Mouse (Mus musculus) hindbrain, embryonic 11.5 days (tissue): ENCODE data around the gene Cdk20. TPM values are rescaled to one million over a fixed set of nuclear protein-coding genes. Genes with fewer than 3 reads are reported as not detected.

Experiments
- ATAC-seq: fragments of 200-750 bp; cut with Nextera tagmentation; 2 replicates; pipeline ENCODE4 v1.8.0; 2017; ENCODE audit warnings: mild to moderate bottlenecking, moderate TSS enrichment, moderate library complexity; ENCODE audit not compliant: low FRiP score
- DNase-seq: peaks from one replicate; pipeline ENCODE4 v3.0.0-alpha.2; 2015; ENCODE audit warnings: low spot score
- H3K27ac ChIP-seq: fragments of 300-500 bp; sonication (generic); 2 replicates; pipeline ENCODE4 v1.5.1; 2014; ENCODE audit warnings: mild to moderate bottlenecking, low read depth, low read length
- H3K27me3 ChIP-seq: fragments of 300-500 bp; sonication (generic); 2 replicates; pipeline ENCODE4 v1.6.1; 2014; ENCODE audit warnings: mild to moderate bottlenecking, low read length, moderate library complexity, mixed read lengths; ENCODE audit not compliant: control insufficient read depth, insufficient read depth
- H3K36me3 ChIP-seq: fragments of 300-500 bp; sonication (generic); 2 replicates; pipeline ENCODE4 v1.6.1; 2014; ENCODE audit warnings: mild to moderate bottlenecking, low read length, moderate library complexity, mixed read lengths; ENCODE audit not compliant: control insufficient read depth, insufficient read depth
- H3K4me1 ChIP-seq: fragments of 300-500 bp; sonication (generic); replicated peaks from 2 replicates; pipeline ENCODE4 v1.6.1; 2014; ENCODE audit warnings: low read length, mixed read lengths; ENCODE audit not compliant: control insufficient read depth, insufficient read depth
- H3K4me2 ChIP-seq: fragments of 300-500 bp; sonication (generic); replicated peaks from 2 replicates; pipeline ENCODE4 v1.6.1; 2014; ENCODE audit warnings: mild to moderate bottlenecking, low read depth, low read length
- H3K4me3 ChIP-seq: fragments of 300-500 bp; sonication (generic); 2 replicates; pipeline ENCODE4 v1.5.1; 2014; ENCODE audit warnings: low read depth, low read length
- H3K9ac ChIP-seq: fragments of 300-500 bp; sonication (generic); 2 replicates; pipeline ENCODE4 v1.6.1; 2014; ENCODE audit warnings: low read depth, low read length
- H3K9me3 ChIP-seq: fragments of 300-500 bp; sonication (generic); 2 replicates; pipeline ENCODE4 v1.6.1; 2016; ENCODE audit warnings: low read length; ENCODE audit not compliant: control insufficient read depth
- WGBS: fragments of 180-500 bp; shearing (Covaris S2); extraction: QIAGEN DNeasy Blood & Tissue Kit; methylation state at CpG from one replicate; pipeline ENCODE4 v1.1.7; 2014; 5-methylcytosine and 5-hydroxymethylcytosine counted together
- polyA plus RNA-seq: library from polyadenylated mRNA; unstranded; fragments of >200 nt; fragmentation: Nextera tagmentation; extraction: Ambion mirVana; gene quantifications from 2 replicates; pipeline ENCODE4 v1.2.1, GENCODE M21; 2014

Gene Cdk20
- polyA plus RNA-seq: 7.3 and 7.4 TPM in 2 replicates

DNA sequence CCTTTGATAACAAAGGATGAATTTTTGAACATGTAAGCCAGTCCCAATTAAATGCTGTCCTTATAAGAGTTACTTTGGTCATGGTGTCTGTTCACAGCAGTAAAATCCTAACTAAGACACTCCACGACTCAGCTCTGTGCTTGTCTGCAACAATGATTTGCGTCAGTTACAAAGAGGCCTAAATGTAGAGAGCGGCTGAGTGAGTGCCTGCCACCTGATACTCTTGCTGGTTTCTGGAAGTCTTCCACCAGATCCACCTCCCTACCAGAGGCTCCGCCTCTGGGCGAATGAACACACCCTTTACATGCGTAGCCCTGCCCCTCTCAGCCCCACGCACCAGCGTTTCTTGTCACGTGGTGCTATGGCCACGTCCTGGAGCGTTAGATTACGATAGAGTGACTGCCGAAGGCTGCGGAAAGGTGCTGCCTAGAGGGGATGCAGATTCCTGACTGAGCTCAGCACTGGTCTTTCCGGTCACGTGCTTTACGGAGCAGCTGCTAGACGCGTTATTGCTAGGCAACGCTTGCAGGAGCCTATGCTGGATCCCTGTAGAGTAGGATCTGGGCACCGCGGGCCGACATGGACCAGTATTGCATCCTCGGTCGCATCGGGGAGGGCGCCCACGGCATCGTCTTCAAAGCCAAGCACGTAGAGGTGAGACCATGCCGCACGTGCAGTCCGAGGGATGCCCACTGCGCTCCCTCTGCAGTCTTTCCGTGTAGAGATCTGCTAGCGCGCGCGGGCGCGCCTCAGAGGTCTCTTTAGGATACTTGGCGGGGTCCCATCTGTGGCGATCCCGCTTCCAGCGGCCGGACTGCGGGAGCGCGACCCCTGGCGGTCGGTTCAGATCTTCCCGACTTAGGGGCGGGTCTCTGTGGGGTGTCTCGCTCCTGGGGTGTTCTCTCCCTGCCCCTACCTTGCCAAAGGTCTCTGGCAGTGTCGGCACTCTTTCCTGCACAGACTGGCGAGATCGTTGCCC lies at the start of gene Cdk20:
Gene Cdk20, plus strand, starts transcription at position 298 of the 979 bp plus-strand sequence.
- H3K27me3 ChIP-seq: no peaks in the 10 kb centered on the region
- under 1% methylated on average over 57 of the region's 57 CpGs for WGBS
- DNase-seq (peak; percentile 89), ATAC-seq (peak; percentile 98)
- H3K4me1 ChIP-seq: no peaks in the 10 kb centered on the region
- no peaks in the 10 kb centered on the region for H3K9me3 ChIP-seq
- peak within 1 kb of the TSS; percentile 65 for H3K4me3 ChIP-seq
- H3K9ac ChIP-seq: peak within 1 kb of the TSS; percentile 61
- H3K27ac ChIP-seq: peak within 1 kb of the TSS; percentile 88
- H3K4me2 ChIP-seq: peak within 1 kb of the TSS; percentile 67
- H3K36me3 ChIP-seq: no peaks in the 10 kb centered on the region

DNA sequence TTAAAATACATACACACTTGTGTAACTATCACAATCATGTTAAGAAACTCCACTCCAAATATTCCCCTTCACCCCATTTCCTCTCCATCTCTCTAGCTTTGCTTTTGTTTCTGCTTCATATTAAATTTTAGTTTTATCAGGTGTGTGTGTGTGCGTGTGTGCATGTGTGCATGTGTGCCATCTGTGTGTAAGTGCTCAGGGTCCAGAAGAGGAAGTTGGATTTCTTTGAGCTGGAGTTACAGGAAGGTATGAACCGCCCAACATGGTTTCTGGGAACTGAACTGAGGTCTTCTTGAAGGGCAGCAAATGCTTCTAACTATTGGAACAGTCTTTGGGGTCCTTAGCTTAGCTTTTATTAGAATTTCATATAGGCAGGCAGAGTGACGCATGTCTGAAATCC lies 47.2 kb upstream of the Cdk20 start:
- no peak overlapping the region for H3K27ac ChIP-seq
- no peaks in the 10 kb centered on the region for H3K4me1 ChIP-seq
- 87% methylated on average over 3 of the region's 3 CpGs for WGBS
- H3K4me3 ChIP-seq: no peak overlapping the region
- no peak for ATAC-seq
- H3K4me2 ChIP-seq: no peak overlapping the region
- H3K9me3 ChIP-seq: no peaks in the 10 kb centered on the region
- H3K36me3 ChIP-seq: no peaks in the 10 kb centered on the region
- no peak overlapping the region for H3K9ac ChIP-seq
- H3K27me3 ChIP-seq: no peaks in the 10 kb centered on the region
- DNase-seq: no peak

DNA sequence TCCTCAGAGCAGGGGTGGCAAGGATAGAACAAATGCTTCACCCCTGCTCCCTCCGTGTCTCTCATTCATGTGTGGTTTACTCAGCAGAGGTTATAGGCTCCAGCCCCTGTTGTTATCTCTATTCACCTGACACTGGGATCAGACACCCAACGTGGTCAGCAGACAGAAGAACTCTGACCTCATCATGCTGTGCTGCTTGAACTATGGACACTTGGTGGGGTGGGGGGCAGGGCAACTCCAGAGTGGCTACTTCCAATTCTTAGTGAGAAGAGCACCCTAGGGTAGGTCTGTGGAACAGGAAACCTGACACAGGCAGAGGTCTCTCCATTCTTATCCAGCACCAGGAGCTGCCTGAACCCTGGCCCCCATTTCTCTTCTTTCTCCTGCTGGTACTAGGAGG lies 46.1 kb upstream of the Cdk20 start:
- Histone ChIP-seq H3K4me1 (no peaks in the 10 kb centered on the region), H3K36me3 (no peaks in the 10 kb centered on the region), H3K9me3 (no peaks in the 10 kb centered on the region), H3K4me2 (no peak overlapping the region), H3K27ac (no peak overlapping the region), H3K9ac (no peak overlapping the region), H3K27me3 (no peaks in the 10 kb centered on the region), H3K4me3 (no peak overlapping the region)
- WGBS: 38% methylated on average over 2 of the region's 2 CpGs
- DNase-seq (no peak), ATAC-seq (no peak)

DNA sequence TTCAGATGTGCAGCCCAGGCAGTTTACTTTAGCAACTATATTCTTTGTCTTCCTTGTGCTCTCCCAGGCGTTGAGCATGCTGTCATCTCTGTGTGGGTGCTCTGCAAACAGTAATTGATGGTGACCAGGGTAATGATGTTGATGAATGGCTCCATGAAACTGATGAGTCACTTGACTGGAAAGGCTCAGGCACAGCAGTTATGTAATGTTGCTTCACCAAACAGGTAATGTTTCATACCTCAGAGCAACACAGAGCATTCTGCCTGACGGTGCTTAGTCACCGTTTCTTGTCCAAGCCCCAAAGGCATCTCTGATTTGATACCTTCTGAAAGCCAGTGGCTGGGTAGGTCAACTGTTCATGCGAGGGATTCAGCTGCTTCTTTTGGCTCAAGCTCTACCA lies 43.7 kb upstream of the Cdk20 start:
- no peak overlapping the region for H3K4me2 ChIP-seq
- 73% methylated on average over 4 of the region's 4 CpGs for WGBS
- no peak for DNase-seq
- ATAC-seq: no peak
- H3K27ac ChIP-seq: no peak overlapping the region
- no peak overlapping the region for H3K9ac ChIP-seq
- no peak overlapping the region for H3K4me3 ChIP-seq
- H3K9me3 ChIP-seq: no peaks in the 10 kb centered on the region
- no peaks in the 10 kb centered on the region for H3K4me1 ChIP-seq
- no peaks in the 10 kb centered on the region for H3K36me3 ChIP-seq
- no peaks in the 10 kb centered on the region for H3K27me3 ChIP-seq

DNA sequence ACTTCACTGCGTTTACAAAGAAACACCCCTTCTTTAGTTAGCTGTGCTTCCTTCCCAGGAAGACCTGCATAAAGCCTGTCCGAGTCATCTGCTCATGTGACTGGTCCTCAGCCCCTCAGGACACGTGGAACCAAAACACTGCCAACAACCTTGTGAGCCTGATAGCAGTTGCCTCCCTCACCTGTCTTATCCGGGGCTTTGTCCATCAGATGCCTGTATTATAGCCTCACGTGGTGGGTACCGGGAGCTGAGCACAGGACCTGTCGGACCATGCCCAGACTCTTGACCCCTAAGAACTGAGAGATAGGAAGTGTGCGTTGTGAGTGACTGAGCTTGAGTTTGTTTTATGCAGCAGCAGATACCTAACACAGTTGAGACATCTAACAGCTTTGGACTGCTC lies 35.1 kb upstream of the Cdk20 start:
- no peaks in the 10 kb centered on the region for H3K36me3 ChIP-seq
- WGBS: 84% methylated on average over 8 of the region's 8 CpGs
- ATAC-seq: no peak

DNA sequence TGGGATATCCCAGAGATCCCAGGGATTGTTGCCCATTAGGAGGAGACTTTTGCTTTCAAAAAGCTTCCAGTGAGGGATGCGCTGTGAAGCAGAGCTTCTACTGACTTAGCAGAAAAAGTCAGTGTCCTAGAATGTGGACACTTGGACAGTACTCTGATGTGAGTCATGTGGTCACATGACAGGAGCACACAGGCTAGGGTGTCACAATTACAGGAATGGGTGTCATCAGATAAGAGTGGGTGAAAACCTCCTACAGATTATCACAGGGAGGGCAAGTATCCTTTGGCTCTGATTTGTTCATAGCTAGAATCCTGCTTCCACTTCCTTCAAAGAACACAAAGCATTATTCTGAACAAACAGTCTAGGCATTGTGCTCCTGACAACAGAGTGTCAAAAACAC lies 34.0 kb upstream of the Cdk20 start:
- no peak for ATAC-seq
- Histone ChIP-seq H3K27me3 (no peaks in the 10 kb centered on the region), H3K4me3 (no peak overlapping the region), H3K36me3 (no peaks in the 10 kb centered on the region), H3K9ac (no peak overlapping the region), H3K4me2 (no peak overlapping the region), H3K27ac (no peak overlapping the region), H3K4me1 (no peaks in the 10 kb centered on the region), H3K9me3 (no peaks in the 10 kb centered on the region)
- 100% methylated on average over 1 of the region's 1 CpGs for whole genome bisulfite sequencing
- DNase-seq: no peak

More for the DNA sequence above, 35.1 kb upstream of the Cdk20 start:
- Histone ChIP-seq H3K9ac (no peak overlapping the region), H3K4me3 (no peak overlapping the region), H3K27ac (no peak overlapping the region), H3K9me3 (no peaks in the 10 kb centered on the region), H3K27me3 (no peaks in the 10 kb centered on the region), H3K4me2 (no peak overlapping the region), H3K4me1 (no peaks in the 10 kb centered on the region)
- DNase-seq: no peak

DNA sequence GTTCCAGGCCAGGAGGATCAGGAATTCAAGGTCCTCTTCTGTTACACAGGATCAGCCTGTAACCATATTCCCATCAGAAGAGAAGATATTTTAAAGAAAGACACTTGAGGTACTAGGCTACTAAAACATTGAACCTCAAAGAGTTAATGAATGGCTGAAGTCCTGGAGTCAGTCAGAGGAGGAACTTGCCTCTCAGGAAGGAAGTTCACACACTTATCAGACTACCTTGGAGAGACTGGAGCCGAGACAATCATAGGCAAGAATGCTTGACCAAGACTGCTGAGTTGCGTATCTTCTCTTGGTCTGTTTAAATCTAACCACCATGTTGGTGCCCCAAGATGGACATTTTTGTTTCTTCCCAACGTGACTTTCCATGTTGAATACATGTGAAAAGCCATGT lies 32.2 kb upstream of the Cdk20 start:
- 82% methylated on average over 3 of the region's 3 CpGs for WGBS
- no peak overlapping the region for H3K9ac ChIP-seq
- no peak for ATAC-seq
- H3K4me1 ChIP-seq: no peaks in the 10 kb centered on the region
- DNase-seq: no peak
- H3K4me2 ChIP-seq: no peak overlapping the region
- H3K9me3 ChIP-seq: no peaks in the 10 kb centered on the region
- no peaks in the 10 kb centered on the region for H3K36me3 ChIP-seq
- no peak overlapping the region for H3K4me3 ChIP-seq
- H3K27me3 ChIP-seq: no peaks in the 10 kb centered on the region
- no peak overlapping the region for H3K27ac ChIP-seq

DNA sequence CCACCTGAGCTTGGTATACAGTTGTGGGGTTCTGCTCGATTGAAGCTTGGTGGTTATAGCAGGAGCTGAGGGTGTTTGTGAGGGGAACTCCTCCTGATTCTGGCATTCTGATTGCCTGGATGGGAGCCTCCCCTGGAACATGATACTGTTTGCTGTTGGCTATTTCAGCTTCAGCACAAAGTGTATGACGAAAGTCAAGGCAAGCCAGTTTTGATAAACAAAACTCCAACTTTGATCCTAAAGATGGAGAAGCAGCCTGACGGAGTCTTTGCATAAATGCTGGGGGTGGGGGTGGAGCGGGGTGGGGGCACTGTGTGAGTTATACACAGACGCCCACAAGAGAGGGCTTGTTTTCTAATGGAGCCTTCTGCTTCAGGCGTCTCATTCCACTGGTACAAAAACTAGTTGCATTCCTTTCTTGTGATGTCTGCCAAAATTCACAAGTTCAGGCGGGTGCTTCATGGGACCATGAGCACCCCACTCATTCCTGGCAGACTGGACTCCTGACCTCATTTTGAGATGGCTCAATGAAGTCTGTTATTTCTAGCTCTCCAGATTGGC lies 31.2 kb upstream of the Cdk20 start:
- H3K36me3 ChIP-seq: no peaks in the 10 kb centered on the region
- WGBS: 66% methylated on average over 7 of the region's 7 CpGs

DNA sequence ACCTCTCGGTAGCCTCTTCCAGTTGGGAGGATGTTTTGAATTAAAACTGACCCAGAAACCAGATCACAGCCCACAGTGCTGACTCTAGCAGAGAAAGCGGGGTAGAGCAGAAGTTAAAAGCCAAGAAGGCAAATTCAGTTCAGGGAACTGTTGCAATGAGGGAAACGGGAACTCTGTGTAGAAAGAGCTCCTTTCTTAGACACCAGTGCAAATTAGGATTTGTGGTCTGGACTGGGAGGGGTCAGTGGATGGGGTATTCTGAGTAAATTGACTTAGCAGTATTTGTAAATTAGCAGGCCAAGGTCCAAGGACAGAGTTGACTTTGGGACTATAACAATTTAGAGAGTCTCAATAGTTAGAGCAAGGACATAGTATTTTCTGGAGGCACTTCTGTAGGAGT lies 30.1 kb upstream of the Cdk20 start:
- Histone ChIP-seq H3K36me3 (no peaks in the 10 kb centered on the region), H3K4me3 (no peak overlapping the region), H3K4me1 (no peaks in the 10 kb centered on the region), H3K9ac (no peak overlapping the region), H3K27me3 (no peaks in the 10 kb centered on the region), H3K9me3 (no peaks in the 10 kb centered on the region), H3K27ac (no peak overlapping the region), H3K4me2 (no peak overlapping the region)
- ATAC-seq (no peak), DNase-seq (no peak)
- WGBS: 64% methylated on average over 3 of the region's 3 CpGs

More for the DNA sequence above, 31.2 kb upstream of the Cdk20 start:
- Histone ChIP-seq H3K27ac (no peak overlapping the region), H3K27me3 (no peaks in the 10 kb centered on the region), H3K4me3 (no peak overlapping the region), H3K4me1 (no peaks in the 10 kb centered on the region), H3K4me2 (no peak overlapping the region), H3K9me3 (no peaks in the 10 kb centered on the region), H3K9ac (no peak overlapping the region)
- ATAC-seq: no peak
- no peak for DNase-seq
